Mouse (Mus musculus) thymus, adult 2 months (tissue): ENCODE results near the gene Tmem92. TPM values are rescaled to one million over a fixed set of nuclear protein-coding genes. Genes with fewer than 3 reads are reported as not detected.

Experiments
- DNase-seq: peaks from one replicate; pipeline ENCODE4 v3.0.0; 2021
- H3K27ac ChIP-seq: fragments of 200-500 bp; 2 replicates; pipeline ENCODE4 v1.5.1; 2012; ENCODE audit warnings: low read length, control low read depth; ENCODE audit not compliant: control insufficient read depth, insufficient read depth
- H3K27me3 ChIP-seq: fragments of 200-500 bp; 2 replicates; pipeline ENCODE4 v1.6.1; 2012; ENCODE audit warnings: mild to moderate bottlenecking, low read length, moderate library complexity, mixed read lengths; ENCODE audit not compliant: control insufficient read depth, insufficient read depth
- H3K36me3 ChIP-seq: fragments of 200-500 bp; 2 replicates; pipeline ENCODE4 v1.6.1; 2012; ENCODE audit warnings: mild to moderate bottlenecking, low read length, moderate library complexity; ENCODE audit not compliant: control insufficient read depth, insufficient read depth
- H3K4me1 ChIP-seq: fragments of 200-500 bp; replicated peaks from 2 replicates; pipeline ENCODE4 v1.6.1; 2012; ENCODE audit warnings: low read length; ENCODE audit not compliant: control insufficient read depth, insufficient read depth
- H3K4me3 ChIP-seq: fragments of 200-500 bp; 2 replicates; pipeline ENCODE4 v1.5.1; 2012; ENCODE audit warnings: mild to moderate bottlenecking, low read length, control low read depth, moderate library complexity; ENCODE audit not compliant: control insufficient read depth, insufficient read depth
- CTCF ChIP-seq: fragments of 200-500 bp; IDR thresholded peaks from 2 replicates; pipeline ENCODE4 v1.5.1; 2012; ENCODE audit warnings: mild to moderate bottlenecking, control low read depth, low read length, moderate library complexity, borderline replicate concordance; ENCODE audit not compliant: control insufficient read depth, poor library complexity, insufficient read depth; ENCODE audit errors: extremely low read depth
- POLR2A ChIP-seq: fragments of 200-500 bp; IDR thresholded peaks from 2 replicates; pipeline ENCODE4 v1.6.1; 2012; ENCODE audit warnings: mild to moderate bottlenecking, low read length, control low read depth, moderate library complexity; ENCODE audit not compliant: control insufficient read depth, poor library complexity, insufficient read depth; ENCODE audit errors: extremely low read depth
- WGBS: fragments of 180-500 bp; shearing (Covaris S2); methylation state at CpG from one replicate; pipeline ENCODE4 v1.1.7; 2018; 5-methylcytosine and 5-hydroxymethylcytosine counted together
- polyA plus RNA-seq: library from polyadenylated mRNA; depleted of rRNA; stranded (reverse); fragments of >200 nt; gene quantifications from 2 replicates; pipeline ENCODE4 v1.2.3, GENCODE M21; 2012; rRNA removed

Tmem92 gene
- polyA plus RNA-seq, 1 experiment = 0.42 TPM

DNA sequence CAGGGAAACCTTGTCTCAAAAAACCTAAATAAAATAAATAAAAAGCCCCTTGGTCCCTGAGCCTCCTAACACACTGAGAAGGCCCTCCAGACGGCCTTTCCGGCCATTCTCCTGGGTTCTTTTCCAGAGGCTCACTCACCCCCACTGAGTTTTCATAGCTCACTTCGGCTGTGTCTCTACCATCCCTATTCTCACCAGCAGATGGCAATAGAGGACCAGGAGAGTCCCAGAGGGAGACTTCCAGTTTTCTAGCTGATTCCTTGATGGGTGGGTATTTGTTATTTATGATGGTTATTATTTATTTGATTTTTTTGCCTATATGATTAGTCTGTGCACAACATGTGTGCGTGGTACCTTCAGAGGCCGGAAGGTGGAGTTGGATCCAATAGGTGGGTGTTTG lies 52.2 kb downstream of the Tmem92 start:
- no peak overlapping the region for H3K27ac ChIP-seq
- WGBS = 36% methylated on average over 5 of the region's 5 CpGs
- DNase-seq = peak; percentile 73

DNA sequence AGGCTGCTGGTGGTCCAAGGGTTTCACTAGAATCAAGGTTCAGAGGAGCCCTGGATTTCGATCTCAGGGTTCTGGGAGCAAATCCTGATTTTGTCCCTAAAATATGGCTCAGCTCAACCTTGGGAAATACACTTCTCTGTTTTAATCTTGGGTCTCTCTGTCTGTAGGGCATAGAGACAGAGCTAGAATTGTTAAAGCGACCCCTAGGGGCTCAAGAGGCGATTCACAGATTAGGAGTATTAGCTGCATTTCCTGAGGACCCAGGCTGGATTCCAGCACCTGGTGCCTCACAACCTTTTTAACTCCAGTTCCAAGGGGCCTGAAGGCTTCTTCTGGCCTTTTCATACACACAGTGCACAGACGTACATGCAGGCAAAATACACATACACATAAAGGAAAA lies 52.9 kb downstream of the Tmem92 start:
- H3K4me1 ChIP-seq = no peaks in the 10 kb centered on the region
- DNase-seq = no peak
- H3K4me3 ChIP-seq = no peak overlapping the region
- TF ChIP-seq POLR2A = no peak
- TF ChIP-seq CTCF = no peak
- no peak overlapping the region for H3K27ac ChIP-seq
- no peaks in the 10 kb centered on the region for H3K27me3 ChIP-seq
- no peaks in the 10 kb centered on the region for H3K36me3 ChIP-seq
- 52% methylated on average over 4 of the region's 4 CpGs for WGBS

More for the DNA sequence above, 52.2 kb downstream of the Tmem92 start:
- H3K36me3 ChIP-seq = no peaks in the 10 kb centered on the region
- no peaks in the 10 kb centered on the region for H3K27me3 ChIP-seq
- TF ChIP-seq POLR2A = no peak
- no peak for TF ChIP-seq CTCF
- H3K4me1 ChIP-seq = no peaks in the 10 kb centered on the region
- H3K4me3 ChIP-seq = no peak overlapping the region

DNA sequence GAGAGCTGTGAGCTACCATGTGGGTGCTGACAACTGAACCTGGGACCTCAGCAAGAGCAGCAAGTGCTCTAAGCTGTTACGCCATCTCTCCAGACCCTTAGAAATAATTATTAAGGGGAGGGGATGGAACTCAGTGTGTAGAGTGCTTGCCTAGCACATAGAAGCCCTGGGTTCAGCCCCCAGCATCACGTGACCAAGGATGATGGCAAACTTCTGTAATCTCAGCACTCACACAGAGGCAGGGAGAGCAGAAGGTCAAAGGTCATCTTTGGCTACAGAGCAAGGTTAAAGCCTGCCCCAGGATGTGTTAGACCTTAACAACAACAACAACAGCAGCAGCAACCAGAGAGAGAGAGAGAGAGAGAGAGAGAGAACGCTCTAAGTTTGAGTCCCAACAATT lies 54.0 kb downstream of the Tmem92 start:
- 90% methylated on average over 3 of the region's 3 CpGs for WGBS
- Histone ChIP-seq H3K4me3 (no peak overlapping the region), H3K36me3 (no peaks in the 10 kb centered on the region), H3K27me3 (no peaks in the 10 kb centered on the region), H3K27ac (no peak overlapping the region), H3K4me1 (no peaks in the 10 kb centered on the region)
- no peak for DNase-seq
- TF ChIP-seq POLR2A (no peak), CTCF (no peak)

DNA sequence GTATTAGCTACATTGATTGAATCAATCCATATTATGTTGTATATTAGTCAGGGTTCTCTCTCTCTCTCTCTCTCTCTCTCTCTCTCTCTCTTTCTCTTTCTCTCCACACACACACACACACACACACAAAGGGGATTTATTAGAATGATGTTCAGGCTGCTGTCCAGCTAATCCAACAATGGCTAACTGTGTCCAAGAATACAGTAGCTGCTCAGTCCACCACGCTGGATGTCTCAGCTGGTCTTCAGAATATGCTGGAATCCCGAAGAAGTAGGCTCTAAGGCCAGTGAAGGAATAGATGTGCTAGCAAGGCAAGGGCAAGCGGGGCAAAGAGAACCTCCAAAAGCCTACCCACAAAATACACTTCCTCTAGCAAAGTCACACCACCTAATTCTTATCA lies 55.2 kb downstream of the Tmem92 start:
- H3K36me3 ChIP-seq = no peaks in the 10 kb centered on the region
- H3K27me3 ChIP-seq = no peaks in the 10 kb centered on the region
- H3K4me1 ChIP-seq = no peaks in the 10 kb centered on the region
- WGBS = 86% methylated on average over 3 of the region's 3 CpGs
- no peak for DNase-seq
- no peak overlapping the region for H3K27ac ChIP-seq
- H3K4me3 ChIP-seq = no peak overlapping the region
- TF ChIP-seq CTCF (no peak), POLR2A (no peak)

Other genes starting within 250 kb of the Tmem92 start
- gene Rsad1, start 233.4 kb downstream of the Tmem92 start, polyA plus RNA-seq = 5.4 and 6.8 TPM in 2 replicates
- 0.59 TPM in 2 replicates for gene Chad, start 217.7 kb downstream of the Tmem92 start, polyA plus RNA-seq
- 15.8 and 24.6 TPM in 2 replicates for gene Acsf2, start 180.8 kb downstream of the Tmem92 start, polyA plus RNA-seq
- gene Lrrc59, start 152.9 kb downstream of the Tmem92 start, polyA plus RNA-seq = 62.3 and 68.2 TPM in 2 replicates
- 33.9 and 34.7 TPM in 2 replicates for gene Mrpl27, start 128.9 kb downstream of the Tmem92 start, polyA plus RNA-seq
- 8.9 and 12.8 TPM in 2 replicates for gene Eme1, start 128.7 kb downstream of the Tmem92 start, polyA plus RNA-seq
- 81.9 and 95.3 TPM in 2 replicates for gene Xylt2, start 105.2 kb downstream of the Tmem92 start, polyA plus RNA-seq
- gene Gm11541, start 78.2 kb downstream of the Tmem92 start, polyA plus RNA-seq = not detected in 2 replicates
- gene Cdc34b, start 40.9 kb downstream of the Tmem92 start, polyA plus RNA-seq = not detected in 2 replicates
- 11.9 and 18.7 TPM in 2 replicates for gene Col1a1, start 153.5 kb upstream of the Tmem92 start, polyA plus RNA-seq
- 0.12 TPM in 1 of 2 replicates, not detected in the other for gene Hils1, start 184.9 kb upstream of the Tmem92 start, polyA plus RNA-seq
- gene Sgca, start 193.6 kb upstream of the Tmem92 start, polyA plus RNA-seq = 6.3 and 59.1 TPM in 2 replicates
- gene Ppp1r9b, start 208.3 kb upstream of the Tmem92 start, polyA plus RNA-seq = 112 and 127 TPM in 2 replicates
- gene Samd14, start 227.2 kb upstream of the Tmem92 start, polyA plus RNA-seq = 9.3 and 10.1 TPM in 2 replicates